Mouse (Mus musculus) midbrain, postnatal 0 days (tissue): ENCODE results near the gene Klhl20. TPM values are rescaled to one million over a fixed set of nuclear protein-coding genes. Genes with fewer than 3 reads are reported as not detected.
A peak's percentile ranks its signal among the peaks of the same experiment; 100 is the strongest.

Source experiments
- ATAC-seq: fragments of 200-750 bp; cut with Nextera tagmentation; 2 replicates; pipeline ENCODE4 v1.8.0; 2017; ENCODE audit warnings: moderate number of reproducible peaks, mild to moderate bottlenecking, moderate TSS enrichment, moderate library complexity; ENCODE audit not compliant: low FRiP score
- DNase-seq: peaks from one replicate; pipeline ENCODE4 v3.0.0-alpha.2; 2015; ENCODE audit warnings: low spot score
- H3K27ac ChIP-seq: fragments of 300-500 bp; sonication (generic); 2 replicates; pipeline ENCODE4 v1.5.1; 2014; ENCODE audit warnings: low read depth, mild to moderate bottlenecking, low read length, mixed read lengths
- H3K27me3 ChIP-seq: fragments of 300-500 bp; sonication (generic); 2 replicates; pipeline ENCODE4 v1.6.1; 2014; ENCODE audit warnings: low read length, control low read depth, mixed read lengths; ENCODE audit not compliant: insufficient read depth
- H3K36me3 ChIP-seq: fragments of 300-500 bp; sonication (generic); 2 replicates; pipeline ENCODE4 v1.6.1; 2014; ENCODE audit warnings: low read length, control low read depth, mixed read lengths; ENCODE audit not compliant: insufficient read depth
- H3K4me1 ChIP-seq: fragments of 300-500 bp; sonication (generic); 2 replicates; pipeline ENCODE4 v1.6.1; 2014; ENCODE audit warnings: mild to moderate bottlenecking, control low read depth, antibody characterized with exemption, low read length, mixed read lengths; ENCODE audit not compliant: insufficient read depth
- H3K4me2 ChIP-seq: fragments of 300-500 bp; sonication (generic); 2 replicates; pipeline ENCODE4 v1.6.1; 2014; ENCODE audit warnings: low read depth, mild to moderate bottlenecking, low read length, mixed read lengths; ENCODE audit not compliant: poor library complexity, severe bottlenecking
- H3K4me3 ChIP-seq: fragments of 300-500 bp; sonication (generic); 2 replicates; pipeline ENCODE4 v1.5.1; 2014; ENCODE audit warnings: low read depth, mild to moderate bottlenecking, low read length, moderate library complexity
- H3K9ac ChIP-seq: fragments of 300-500 bp; sonication (generic); replicated peaks from 2 replicates; pipeline ENCODE4 v1.6.1; 2014; ENCODE audit warnings: mild to moderate bottlenecking, low read length, moderate library complexity, mixed read lengths; ENCODE audit not compliant: poor library complexity, severe bottlenecking
- H3K9me3 ChIP-seq: fragments of 300-500 bp; sonication (generic); 2 replicates; pipeline ENCODE4 v1.6.1; 2016; ENCODE audit warnings: low read length, control low read depth
- CTCF ChIP-seq: IDR thresholded peaks from 2 replicates; pipeline ENCODE4 v1.5.1; 2016; ENCODE audit warnings: antibody characterized with exemption, mild to moderate bottlenecking
- WGBS: fragments of 180-500 bp; shearing (Covaris S2); extraction: QIAGEN DNeasy Blood & Tissue Kit; methylation state at CpG from one replicate; pipeline ENCODE4 v1.1.7; 2014; 5-methylcytosine and 5-hydroxymethylcytosine counted together
- polyA plus RNA-seq: library from polyadenylated mRNA; unstranded; fragments of >200 nt; fragmentation: Nextera tagmentation; extraction: Ambion mirVana; gene quantifications from 2 replicates; pipeline ENCODE4 v1.2.1, GENCODE M21; 2015
- total RNA-seq: library from RNA; depleted of rRNA; stranded (reverse); fragments of >200 nt; gene quantifications from 2 replicates; pipeline ENCODE4 v1.2.3, GENCODE M21; 2014

Klhl20 gene
- total and polyA plus RNA-seq, 2 experiments from 2014 or later: 14.2 to 19.2 TPM

DNA sequence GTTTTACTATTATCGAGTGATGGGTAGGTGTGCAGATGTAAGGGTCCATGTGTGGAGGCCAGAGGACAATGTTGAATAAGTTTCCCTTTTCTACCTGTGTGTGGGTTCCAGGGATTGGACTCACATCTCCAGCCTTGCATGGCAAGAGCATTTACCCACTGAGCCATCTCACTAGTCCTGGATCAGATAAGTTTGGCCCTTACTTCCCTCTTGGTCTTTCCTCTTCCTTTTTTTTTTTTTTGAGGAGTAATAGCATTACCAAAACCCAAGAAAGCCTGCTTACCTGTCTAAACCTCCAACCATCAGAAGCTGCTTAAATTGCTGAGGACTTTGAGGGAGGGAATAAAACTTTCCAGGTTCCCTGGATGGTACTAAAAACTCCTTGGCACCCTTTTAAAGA lies 74.1 kb downstream of the Klhl20 start:
- H3K27me3 ChIP-seq: no peaks in the 10 kb centered on the region
- no peaks in the 10 kb centered on the region for H3K4me1 ChIP-seq
- H3K27ac ChIP-seq: no peak overlapping the region
- H3K4me2 ChIP-seq: no peak overlapping the region
- no peak overlapping the region for H3K4me3 ChIP-seq
- TF ChIP-seq CTCF: no peak
- ATAC-seq (no peak), DNase-seq (no peak)
- peaks cover 27% of the 10 kb centered on the region for H3K36me3 ChIP-seq
- no peaks in the 10 kb centered on the region for H3K9me3 ChIP-seq
- 100% methylated on average over 1 of the region's 1 CpGs for WGBS
- H3K9ac ChIP-seq: no peak overlapping the region

DNA sequence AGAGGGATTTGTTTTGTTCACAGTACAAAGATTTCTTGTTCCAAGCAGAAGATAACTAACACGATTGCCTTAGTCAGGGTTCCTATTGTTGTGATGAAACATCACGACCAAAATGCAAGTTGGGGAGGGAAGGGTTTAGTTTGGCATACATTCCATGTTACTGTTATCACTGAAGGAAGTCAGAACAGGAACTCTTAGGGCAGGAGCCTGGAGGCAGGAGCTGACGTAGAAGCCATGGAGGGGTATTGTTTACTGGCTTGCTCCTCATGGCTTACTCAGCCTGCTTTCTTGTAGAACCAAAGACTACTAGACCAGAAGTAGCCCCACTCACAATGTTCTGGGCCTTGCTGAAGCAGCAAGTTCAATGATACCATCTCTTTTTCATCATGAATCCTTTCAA lies 84.3 kb downstream of the Klhl20 start:
- no peak overlapping the region for H3K4me3 ChIP-seq
- no peak overlapping the region for H3K4me2 ChIP-seq
- WGBS: 85% methylated on average over 3 of the region's 3 CpGs
- no peaks in the 10 kb centered on the region for H3K27me3 ChIP-seq
- no peak for DNase-seq
- H3K4me1 ChIP-seq: no peaks in the 10 kb centered on the region
- H3K27ac ChIP-seq: no peak overlapping the region
- H3K36me3 ChIP-seq: peaks cover 31% of the 10 kb centered on the region
- no peak for TF ChIP-seq CTCF
- ATAC-seq: no peak
- no peaks in the 10 kb centered on the region for H3K9me3 ChIP-seq
- H3K9ac ChIP-seq: no peak overlapping the region

DNA sequence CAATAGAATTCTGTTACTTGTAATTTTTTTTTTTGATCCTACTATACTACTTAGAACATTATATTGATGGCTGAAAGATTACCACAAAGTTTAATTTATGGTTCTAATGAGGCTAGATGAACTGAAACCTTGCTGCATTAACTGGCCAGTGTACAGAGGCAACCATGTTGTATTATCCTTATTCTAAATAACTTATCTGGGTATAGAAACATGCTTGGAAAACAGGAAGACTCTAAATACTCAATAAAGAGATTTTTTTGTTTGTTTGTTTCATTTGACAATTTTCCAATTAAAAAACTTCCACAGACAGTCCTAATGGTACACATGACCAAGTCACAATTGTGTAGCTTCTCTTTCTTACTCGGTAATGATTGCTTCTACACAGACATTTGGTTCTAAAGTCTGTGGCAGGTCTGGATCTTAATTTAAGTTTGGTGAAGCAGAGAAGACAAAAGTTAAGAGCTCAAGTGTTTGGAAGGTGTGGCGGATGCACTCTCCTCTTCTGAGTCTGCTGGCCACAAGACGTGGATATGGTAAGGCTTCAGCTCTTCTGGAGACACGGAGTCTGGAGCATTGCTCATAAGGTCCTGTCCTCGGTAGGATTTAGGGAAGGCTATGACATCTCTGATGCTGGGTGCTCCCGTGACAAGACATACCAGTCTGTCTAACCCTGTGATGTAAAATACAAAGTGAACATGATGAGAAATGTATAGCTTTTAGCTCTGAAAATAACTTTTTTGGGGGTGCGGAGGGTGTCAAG lies 89.9 kb downstream of the Klhl20 start:
- no peak overlapping the region for H3K27ac ChIP-seq
- 92% methylated on average over 7 of the region's 7 CpGs for WGBS
- no peak overlapping the region for H3K4me3 ChIP-seq
- H3K27me3 ChIP-seq: no peaks in the 10 kb centered on the region
- no peak for ATAC-seq
- no peak overlapping the region for H3K4me2 ChIP-seq
- no peaks in the 10 kb centered on the region for H3K9me3 ChIP-seq
- no peak overlapping the region for H3K9ac ChIP-seq
- DNase-seq: no peak
- H3K36me3 ChIP-seq: peaks cover 34% of the 10 kb centered on the region
- peaks cover 3% of the 10 kb centered on the region; the same call in 1 of the 2 replicates for H3K4me1 ChIP-seq
- TF ChIP-seq CTCF: no peak

DNA sequence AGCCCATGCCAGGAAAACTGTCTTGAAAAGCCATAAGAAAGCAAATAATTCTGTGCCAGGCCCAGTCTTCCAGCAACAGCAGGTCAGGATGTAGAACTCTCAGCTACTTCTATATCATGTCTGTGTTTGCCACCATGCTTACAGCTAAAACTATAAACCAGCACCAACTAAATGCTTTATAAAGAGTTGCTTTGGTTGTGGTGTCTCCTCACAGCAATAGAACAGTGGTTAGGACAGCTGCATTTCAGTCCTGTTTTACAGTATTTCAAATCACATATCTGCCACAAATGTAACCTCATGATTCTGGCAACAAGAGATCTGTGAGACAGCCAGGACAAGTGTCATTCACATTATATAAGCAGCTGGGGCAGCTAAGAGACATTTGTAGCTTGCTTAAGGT lies 90.5 kb downstream of the Klhl20 start:
- no peak for DNase-seq
- ATAC-seq: no peak
- no peak for TF ChIP-seq CTCF

DNA sequence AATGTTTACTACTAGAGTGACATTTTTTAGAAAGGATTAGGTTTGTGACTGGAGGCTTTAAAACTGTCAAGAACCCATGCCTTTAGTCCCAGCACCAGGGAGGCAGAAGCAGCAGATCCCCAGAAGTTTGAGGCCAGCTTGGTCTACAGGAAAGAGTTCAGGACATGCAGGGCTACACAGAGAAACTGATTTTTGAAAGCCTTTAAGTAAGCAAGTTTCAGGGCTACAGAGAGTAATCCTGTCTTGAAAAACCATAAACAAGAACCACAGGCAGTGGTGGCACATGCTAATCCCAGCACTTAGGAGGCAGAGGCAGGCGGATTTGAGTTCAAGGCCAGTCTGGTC lies 90.9 kb downstream of the Klhl20 start:
- Histone ChIP-seq H3K27me3 (no peaks in the 10 kb centered on the region), H3K4me3 (no peak overlapping the region), H3K4me2 (no peak overlapping the region), H3K36me3 (peaks cover 24% of the 10 kb centered on the region), H3K4me1 (peaks cover 3% of the 10 kb centered on the region; the same call in 1 of the 2 replicates), H3K9me3 (no peaks in the 10 kb centered on the region), H3K27ac (peak overlapping the region; percentile 55; the same call in 1 of the 2 replicates), H3K9ac (no peak overlapping the region)
- TF ChIP-seq CTCF: no peak
- 30% methylated on average over 1 of the region's 1 CpGs for WGBS
- DNase-seq: no peak
- no peak for ATAC-seq

More for the DNA sequence above, 90.5 kb downstream of the Klhl20 start:
- Histone ChIP-seq H3K36me3 (peaks cover 29% of the 10 kb centered on the region), H3K9ac (no peak overlapping the region), H3K4me1 (peaks cover 3% of the 10 kb centered on the region; the same call in 1 of the 2 replicates), H3K4me2 (no peak overlapping the region), H3K4me3 (no peak overlapping the region), H3K27me3 (no peaks in the 10 kb centered on the region), H3K9me3 (no peaks in the 10 kb centered on the region), H3K27ac (no peak overlapping the region)

DNA sequence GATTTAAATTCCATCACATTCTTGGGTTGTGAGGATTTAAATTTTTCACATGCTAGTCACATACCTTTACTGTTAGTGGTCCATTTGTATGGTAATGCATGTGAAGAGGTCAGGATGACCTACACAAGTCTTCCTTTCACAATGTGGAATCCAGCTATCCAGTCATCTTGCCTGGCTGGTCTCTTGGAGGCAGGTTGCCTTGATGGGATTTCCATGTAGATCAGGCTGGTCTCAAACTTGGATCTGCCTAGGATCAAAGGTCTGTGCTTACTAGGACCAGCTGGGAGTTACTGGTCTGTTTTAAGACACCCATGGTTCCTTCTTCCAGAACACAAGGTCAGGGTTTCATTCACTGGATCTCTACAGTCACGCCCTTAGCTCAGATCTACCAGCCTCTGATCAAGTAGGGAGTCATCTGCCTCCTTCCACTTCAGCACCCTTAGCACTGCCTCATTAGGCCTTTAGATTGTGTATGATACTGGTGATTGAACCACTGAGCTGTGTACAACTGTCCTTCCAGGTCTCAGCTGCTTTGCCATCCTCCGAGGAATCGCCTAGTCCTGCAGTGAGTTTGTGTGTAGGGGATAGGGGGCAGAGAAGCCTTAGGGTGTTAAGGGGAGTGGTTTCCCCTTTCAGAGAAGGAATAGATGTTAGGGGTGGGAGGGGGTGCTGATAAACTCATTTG lies 91.4 kb downstream of the Klhl20 start:
- Histone ChIP-seq H3K9ac (no peak overlapping the region), H3K4me3 (no peak overlapping the region), H3K27ac (peak overlapping the region; percentile 55), H3K36me3 (peaks cover 20% of the 10 kb centered on the region; the same call in 1 of the 2 replicates), H3K4me1 (peaks cover 3% of the 10 kb centered on the region; the same call in 1 of the 2 replicates), H3K4me2 (no peak overlapping the region), H3K27me3 (no peaks in the 10 kb centered on the region), H3K9me3 (no peaks in the 10 kb centered on the region)
- 19% methylated on average over 3 of the region's 3 CpGs for WGBS
- ATAC-seq (no peak), DNase-seq (peak; percentile 12)
- TF ChIP-seq CTCF: no peak
